Mouse (Mus musculus) thymus, postnatal 10 days (tissue): Measurements from ENCODE around the gene Lrmda.

Experiments
- DNase-seq, 2 experiments: peaks; one replicate each; pipeline ENCODE4 v3.0.0; 2021; ENCODE audit warnings: low spot score in 2 of 2

Gene Lrmda

GRCm38 (mm10) chr14:22043420-22043819, 23.9 kb downstream of the Lrmda start:
- no peak for DNase-seq

DNA sequence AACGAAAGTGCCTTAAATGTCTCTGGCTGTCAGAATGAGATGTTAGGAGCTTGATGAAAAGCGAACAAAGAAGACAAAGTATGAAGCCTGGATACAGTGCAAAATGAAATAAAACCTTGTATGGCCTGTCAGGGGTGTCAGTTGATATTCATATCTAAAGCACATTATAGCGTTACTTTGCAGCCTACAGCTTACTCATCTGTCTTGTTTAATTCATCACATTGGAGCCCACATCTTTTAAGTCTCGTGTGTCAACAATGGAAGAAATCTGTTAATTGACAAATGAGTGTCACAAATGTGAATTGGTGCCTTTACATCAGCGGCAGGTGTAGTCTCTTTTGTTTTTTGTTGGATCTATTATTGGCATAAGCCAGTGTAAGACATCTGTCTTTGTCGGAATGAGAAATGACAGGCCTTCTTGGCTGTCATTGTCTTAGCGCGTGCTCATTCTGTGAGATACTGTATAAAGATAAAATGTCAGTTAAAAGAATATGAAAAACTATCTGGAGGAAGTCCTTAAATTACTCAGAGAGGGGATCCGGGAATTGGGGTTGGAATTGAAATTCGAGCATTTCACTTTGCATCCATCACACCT, 26.8 kb downstream of the Lrmda start:
- DNase-seq, result no peak

GRCm38 (mm10) chr14:22048068-22048899, 28.8 kb downstream of the Lrmda start:
- no peak for DNase-seq

- no peak for DNase-seq
Observed at GRCm38 (mm10) chr14:22048900-22049199, 29.3 kb downstream of the Lrmda start.

GRCm38 (mm10) chr14:22049282-22049681, 29.8 kb downstream of the Lrmda start:
- no peak for DNase-seq

GRCm38 (mm10) chr14:22051941-22052664, 32.6 kb downstream of the Lrmda start:
- no peak for DNase-seq

DNA sequence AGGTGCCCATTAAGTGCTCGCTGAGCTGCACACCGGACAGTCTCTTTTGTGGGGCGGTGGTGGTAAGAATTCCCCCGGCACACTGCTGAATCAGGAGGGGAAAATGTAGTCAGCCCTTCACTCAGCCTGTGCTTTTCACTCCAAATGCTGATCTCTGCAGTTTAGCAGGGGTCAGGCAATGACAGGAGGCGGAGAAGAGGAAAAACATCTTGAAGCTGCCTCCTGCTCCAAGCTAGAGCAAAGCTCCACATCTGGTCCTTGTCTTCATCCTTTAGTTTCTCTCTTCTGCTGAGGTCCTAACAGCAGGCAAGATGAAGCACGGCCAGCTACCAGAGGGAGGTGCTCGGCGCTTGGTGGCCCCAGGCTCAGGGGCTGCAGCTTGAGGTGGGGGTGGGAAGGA, 36.1 kb downstream of the Lrmda start:
- no peak for DNase-seq

- DNase-seq, result no peak
Observed at GRCm38 (mm10) chr14:22056246-22056645, 36.7 kb downstream of the Lrmda start.

- DNase-seq, result no peak
Observed at GRCm38 (mm10) chr14:22058729-22059128, 39.2 kb downstream of the Lrmda start.

DNA sequence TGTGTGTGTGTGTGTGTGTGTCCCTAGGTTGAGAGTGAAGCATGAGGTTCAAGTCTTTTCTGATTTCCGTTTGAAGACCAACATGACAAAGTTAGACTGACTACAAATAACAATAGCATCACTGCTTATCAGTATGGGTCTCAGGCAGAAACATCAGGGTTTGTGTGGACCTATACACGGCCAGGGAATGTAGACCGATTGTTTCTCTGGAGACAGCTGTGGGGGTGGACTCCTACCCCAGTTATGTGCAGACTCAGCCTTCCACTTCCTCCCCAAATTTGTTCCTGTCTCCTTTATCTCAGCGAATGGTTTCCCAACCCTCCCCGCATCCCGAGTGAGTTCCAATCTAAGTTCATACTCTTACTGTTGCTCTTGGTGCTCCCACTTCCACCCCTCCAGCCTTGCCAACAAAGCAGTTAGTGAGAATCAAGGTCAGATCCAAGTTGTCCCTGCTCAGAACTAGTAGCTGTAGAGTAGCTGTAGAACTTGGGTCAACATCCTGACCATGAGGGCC, 39.9 kb downstream of the Lrmda start:
- DNase-seq, result no peak

DNA sequence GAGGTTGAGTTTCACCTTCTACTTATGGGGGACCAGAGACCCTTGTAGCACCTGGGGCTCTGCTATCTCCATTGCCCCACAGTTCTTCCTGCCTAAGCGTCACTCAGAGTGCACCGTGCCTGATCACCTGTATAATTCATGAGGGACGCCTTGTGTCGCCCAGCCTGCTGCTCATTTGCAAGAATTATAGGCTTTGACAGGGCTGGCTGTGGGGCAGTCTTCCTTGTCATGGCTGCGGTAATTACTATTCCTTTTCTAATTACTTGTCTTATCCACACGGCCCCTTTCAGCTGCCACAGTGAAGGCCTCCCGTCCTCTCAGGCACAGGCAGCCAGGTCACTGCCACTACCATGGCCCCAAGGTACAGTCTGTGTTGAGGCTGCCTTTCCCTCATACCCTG, 41.3 kb downstream of the Lrmda start:
- DNase-seq, result no peak

DNA sequence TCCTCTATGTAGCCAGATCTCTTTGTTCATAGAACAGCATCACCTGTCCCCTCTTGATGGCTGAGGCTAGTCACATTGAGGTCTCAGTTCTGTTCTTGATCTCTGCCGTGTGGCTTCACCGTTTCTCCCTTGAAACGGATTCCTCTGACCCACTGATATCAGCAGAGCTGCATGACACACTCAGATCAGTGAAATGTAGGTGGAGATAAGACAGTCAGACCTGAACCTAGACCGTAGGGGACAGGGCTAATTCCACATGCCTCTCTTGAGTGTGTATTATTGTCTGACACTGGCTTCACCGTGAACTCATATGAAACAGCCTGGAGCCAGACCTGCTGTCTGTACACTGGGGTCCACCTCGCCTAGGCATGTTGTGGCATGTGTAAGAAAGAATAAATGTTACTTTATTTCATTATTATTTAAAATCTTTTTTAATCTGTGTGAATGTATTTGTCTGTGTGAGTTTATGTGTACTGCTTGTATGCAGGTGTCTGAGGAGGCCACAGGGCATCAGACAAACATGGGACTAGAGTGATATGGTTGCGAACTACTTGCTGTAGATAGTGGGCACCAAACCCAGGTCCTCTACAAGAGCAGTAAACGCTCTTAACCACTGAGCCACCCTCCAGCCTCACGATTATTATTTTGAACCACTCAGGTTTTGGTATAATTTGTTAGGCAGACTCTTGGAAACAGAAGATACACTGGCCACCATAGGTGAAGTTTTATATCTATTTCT, 42.8 kb downstream of the Lrmda start:
- no peak for DNase-seq

GRCm38 (mm10) chr14:22069169-22069568, 49.7 kb downstream of the Lrmda start:
- no peak for DNase-seq

DNA sequence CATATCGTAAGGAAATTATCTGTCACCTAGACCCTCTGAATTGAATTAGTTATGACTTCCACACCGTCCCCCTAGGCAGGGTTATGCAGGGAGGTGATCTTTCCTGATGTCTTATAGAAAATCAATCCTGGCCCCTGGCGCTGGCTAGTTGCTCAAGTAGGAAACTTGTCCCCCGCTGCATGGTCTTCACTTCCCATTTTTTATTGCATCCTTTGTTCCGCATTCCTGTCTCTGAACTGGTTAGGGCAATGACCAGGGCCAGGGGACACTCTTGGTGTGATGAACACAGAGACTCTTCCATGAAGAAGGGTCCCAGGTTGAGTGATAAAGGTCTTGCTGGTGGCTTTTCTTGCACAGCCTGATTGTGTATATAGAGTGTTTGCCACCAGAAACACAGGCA, 53.9 kb downstream of the Lrmda start:
- DNase-seq, result no peak

DNA sequence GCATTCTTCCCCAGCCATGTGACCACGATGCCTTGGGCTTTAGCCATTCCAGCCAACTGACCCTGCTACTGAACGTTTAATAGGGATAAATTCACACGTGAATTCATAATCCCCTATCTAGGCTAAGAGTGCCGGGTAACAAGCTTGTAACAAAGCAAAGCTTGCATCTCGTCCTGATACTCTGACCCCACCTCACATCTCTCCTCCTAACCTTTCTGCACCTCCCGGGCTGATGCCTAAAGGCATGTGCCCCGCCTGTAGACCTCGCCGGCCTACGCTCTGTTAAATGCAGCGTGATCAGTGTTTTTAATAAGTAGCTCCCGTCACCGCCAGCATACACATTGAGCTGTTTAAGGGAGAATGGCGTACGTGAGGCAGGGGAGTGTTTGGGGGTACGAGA, 54.7 kb downstream of the Lrmda start:
- DNase-seq, result no peak

DNA sequence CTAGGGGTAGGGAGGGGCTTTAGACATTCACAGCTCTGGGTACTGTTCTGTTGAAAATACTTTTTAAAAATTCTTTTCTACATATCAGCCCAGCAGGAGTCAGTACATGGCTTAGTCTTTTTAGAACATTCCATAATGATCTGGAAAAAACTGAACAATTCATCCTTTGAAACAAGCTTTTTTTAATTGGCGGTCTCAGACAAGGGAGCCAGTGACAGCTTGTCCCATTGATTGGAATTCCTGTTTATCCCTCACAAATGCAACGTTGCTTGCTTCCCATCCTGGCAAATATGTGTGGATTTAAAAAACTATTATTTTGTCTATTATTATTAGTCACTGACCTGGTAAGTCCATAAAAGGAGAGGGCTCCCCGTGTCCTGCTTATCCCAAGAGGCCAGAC, 64.4 kb downstream of the Lrmda start:
- no peak for DNase-seq

- DNase-seq, result no peak
Observed at GRCm38 (mm10) chr14:22085411-22085810, 65.9 kb downstream of the Lrmda start.

DNA sequence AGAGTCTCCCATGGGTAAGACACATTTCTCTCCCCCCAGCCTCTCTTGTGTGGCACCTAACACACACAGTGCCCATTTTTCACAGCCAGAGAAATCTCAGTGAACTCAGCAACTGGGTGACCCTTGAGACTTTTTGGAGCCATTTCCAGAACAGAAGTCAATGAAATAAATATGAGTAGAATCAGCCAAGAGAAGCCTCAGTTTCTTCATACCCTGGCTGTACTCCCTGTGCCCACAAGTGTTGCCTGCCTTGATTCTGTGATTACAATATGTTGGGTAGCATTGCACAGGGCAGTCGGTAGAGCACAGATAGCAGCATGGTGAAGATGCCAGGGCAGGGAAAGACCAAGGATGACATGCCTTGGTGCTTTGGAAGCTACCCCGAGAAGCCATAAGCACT, 69.1 kb downstream of the Lrmda start:
- DNase-seq, result no peak

DNA sequence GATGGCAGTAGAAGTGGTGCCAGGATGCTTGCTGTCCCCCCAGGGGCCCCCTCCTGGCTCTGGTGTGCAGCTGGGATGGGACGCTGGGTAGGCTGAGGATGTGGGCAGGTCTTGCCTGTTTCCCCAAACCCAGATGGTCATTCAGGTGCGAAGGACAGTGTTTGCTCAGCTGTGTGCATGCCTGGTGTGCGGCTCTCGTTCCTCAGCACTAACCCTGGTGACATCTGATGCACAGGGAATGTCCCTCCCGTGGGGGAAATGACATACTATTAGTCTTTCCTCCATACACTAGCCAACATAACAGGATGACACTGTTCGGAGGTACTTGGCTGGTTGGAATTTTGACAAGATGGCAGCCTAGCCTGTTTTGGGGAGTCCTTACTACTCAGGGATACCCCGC, 69.8 kb downstream of the Lrmda start:
- DNase-seq, result no peak

DNA sequence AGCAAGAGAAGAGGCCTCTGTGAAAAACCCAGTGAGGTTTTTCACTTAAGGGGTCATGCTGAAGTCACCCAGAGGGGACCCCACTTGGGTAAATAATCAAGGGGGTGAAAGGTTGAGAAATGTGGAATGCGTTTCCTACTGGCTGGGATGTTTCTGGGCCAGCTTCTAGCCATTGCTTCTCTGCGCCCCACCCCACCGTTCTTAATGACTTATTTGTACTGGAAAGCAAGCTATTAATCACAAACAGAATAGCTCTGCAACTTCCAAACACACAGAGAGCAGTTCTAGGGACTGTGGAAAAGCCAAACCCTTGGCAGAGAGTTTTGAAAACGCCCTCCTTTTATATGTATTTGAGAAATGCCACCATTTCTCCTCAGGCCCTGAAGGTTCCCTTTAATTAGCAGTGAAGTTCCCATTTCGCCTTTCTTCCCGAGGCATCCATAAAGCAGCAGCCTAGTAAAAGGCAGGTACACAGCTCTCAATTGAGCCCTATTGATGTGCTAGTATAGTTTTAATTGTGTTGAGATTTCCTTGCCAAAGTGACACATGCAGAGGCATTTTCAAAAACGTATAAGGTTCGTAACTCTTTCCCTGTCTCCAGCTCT, 70.5 kb downstream of the Lrmda start:
- DNase-seq, result no peak

- no peak for DNase-seq
Observed at GRCm38 (mm10) chr14:22090778-22091211, 71.3 kb downstream of the Lrmda start.

DNA sequence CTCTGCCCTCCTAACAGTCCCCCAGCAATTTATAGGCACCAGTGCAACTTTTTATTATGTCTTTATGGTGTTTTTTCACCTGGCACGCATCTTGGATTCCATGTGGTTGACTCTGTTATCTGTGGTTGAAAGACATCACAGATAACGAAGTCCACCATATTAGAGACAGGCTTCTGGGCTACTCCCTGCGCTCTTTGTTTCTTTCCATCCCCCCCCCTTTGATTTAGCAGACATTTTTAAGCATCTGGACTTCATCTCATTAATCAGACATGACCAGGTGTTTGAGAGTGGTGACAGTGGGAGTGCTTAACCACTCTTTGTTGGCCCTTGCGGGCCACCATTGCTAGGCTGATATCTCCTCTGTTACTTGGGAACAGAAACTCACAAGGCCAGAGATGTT, 71.8 kb downstream of the Lrmda start:
- no peak for DNase-seq
